Mouse (Mus musculus): Measurements from ENCODE around the gene Sel1l3. TPM values are rescaled to one million over a fixed set of nuclear protein-coding genes. Genes with fewer than 3 reads are reported as not detected.
A peak's percentile ranks its signal among the peaks of the same experiment; 100 is the strongest.

Sel1l3 gene
- 7.8 and 8.5 TPM in 2 replicates for polyA plus RNA-seq (2015; fragmentation: Nextera tagmentation; extraction: Ambion mirVana)

GRCm38 (mm10) chr5:53213711-53214352, at the start of gene Sel1l3:
Sel1l3 (minus strand) TSS chr5:53213927.
- peak within 1 kb of the TSS; percentile 98 for H3K4me2 ChIP-seq
- H3K4me1 ChIP-seq = 0 out of 2 replicates have a peak, but pooled peaks cover 4% of the 10 kb centered on the region
- peak; percentile 57; the same call in 1 of the 2 replicates for ATAC-seq (ENCODE audit: insufficient read depth, low FRiP score, low read depth)
- 0 out of 2 replicates have a peak, but pooled peaks cover 14% of the 10 kb centered on the region for H3K27me3 ChIP-seq (replicated peaks)
- H3K9me3 ChIP-seq = no peaks in the 10 kb centered on the region
- H3K4me3 ChIP-seq (replicated peaks) = peak within 1 kb of the TSS; percentile 61
- WGBS = 5% methylated on average over 24 of the region's 29 CpGs
- no peaks in the 10 kb centered on the region for H3K36me3 ChIP-seq
- peak within 1 kb of the TSS; percentile 22; the same call in 1 of the 2 replicates for H3K27ac ChIP-seq
- peak within 1 kb of the TSS; percentile 56; the same call in 1 of the 2 replicates for H3K9ac ChIP-seq

GRCm38 (mm10) chr5:53261999-53262398, 48.3 kb upstream of the Sel1l3 start:
- no peaks in the 10 kb centered on the region for H3K9me3 ChIP-seq
- H3K36me3 ChIP-seq = no peaks in the 10 kb centered on the region
- H3K4me2 ChIP-seq = no peak overlapping the region
- H3K27ac ChIP-seq = no peak overlapping the region
- WGBS = 73% methylated on average over 10 of the region's 10 CpGs
- H3K27me3 ChIP-seq (replicated peaks) = no peaks in the 10 kb centered on the region
- H3K4me1 ChIP-seq = peaks cover 11% of the 10 kb centered on the region; the same call in 1 of the 2 replicates
- H3K4me3 ChIP-seq (replicated peaks) = no peak overlapping the region
- H3K9ac ChIP-seq = no peak overlapping the region
- no peak for ATAC-seq (ENCODE audit: insufficient read depth, low FRiP score, low read depth)

- Histone ChIP-seq H3K4me1 (0 out of 2 replicates have a peak, but pooled peaks cover 7% of the 10 kb centered on the region), H3K9ac (no peak overlapping the region), H3K27ac (no peak overlapping the region), H3K36me3 (no peaks in the 10 kb centered on the region), H3K9me3 (no peaks in the 10 kb centered on the region), H3K4me3 (replicated peaks) (no peak overlapping the region), H3K4me2 (no peak overlapping the region), H3K27me3 (replicated peaks) (no peaks in the 10 kb centered on the region)
- 45% methylated on average over 5 of the region's 5 CpGs for WGBS
- no peak for ATAC-seq (ENCODE audit: insufficient read depth, low FRiP score, low read depth)
These were observed 46.2 kb upstream of the Sel1l3 start for GRCm38 (mm10) chr5:53259894-53260293.

GRCm38 (mm10) chr5:53258038-53258786, 44.5 kb upstream of the Sel1l3 start:
- H3K27ac ChIP-seq = no peak overlapping the region
- 0 out of 2 replicates have a peak, but pooled peaks cover 7% of the 10 kb centered on the region for H3K4me1 ChIP-seq
- ATAC-seq (ENCODE audit: insufficient read depth, low FRiP score, low read depth) = peak; percentile 51; the same call in 1 of the 2 replicates
- H3K36me3 ChIP-seq = no peaks in the 10 kb centered on the region
- H3K4me3 ChIP-seq (replicated peaks) = peak overlapping the region; percentile 37
- no peaks in the 10 kb centered on the region for H3K27me3 ChIP-seq (replicated peaks)
- peak overlapping the region; percentile 79 for H3K4me2 ChIP-seq
- no peak overlapping the region for H3K9ac ChIP-seq
- H3K9me3 ChIP-seq = no peaks in the 10 kb centered on the region
- 4% methylated on average over 29 of the region's 29 CpGs for WGBS

- 54% methylated on average over 3 of the region's 3 CpGs for WGBS
- ATAC-seq (ENCODE audit: insufficient read depth, low FRiP score, low read depth) = no peak
- no peak overlapping the region for H3K4me3 ChIP-seq (replicated peaks)
- no peaks in the 10 kb centered on the region for H3K27me3 ChIP-seq (replicated peaks)
- no peak overlapping the region for H3K27ac ChIP-seq
- H3K4me2 ChIP-seq = no peak overlapping the region
- no peaks in the 10 kb centered on the region for H3K9me3 ChIP-seq
- H3K36me3 ChIP-seq = no peaks in the 10 kb centered on the region
- 0 out of 2 replicates have a peak, but pooled peaks cover 7% of the 10 kb centered on the region for H3K4me1 ChIP-seq
- no peak overlapping the region for H3K9ac ChIP-seq
These were observed 41.1 kb upstream of the Sel1l3 start for GRCm38 (mm10) chr5:53254821-53255220.

- Histone ChIP-seq H3K4me2 (no peak overlapping the region), H3K4me3 (replicated peaks) (no peak overlapping the region), H3K27ac (no peak overlapping the region), H3K9me3 (no peaks in the 10 kb centered on the region), H3K9ac (no peak overlapping the region), H3K27me3 (replicated peaks) (no peaks in the 10 kb centered on the region), H3K4me1 (0 out of 2 replicates have a peak, but pooled peaks cover 7% of the 10 kb centered on the region), H3K36me3 (no peaks in the 10 kb centered on the region)
- 86% methylated on average over 5 of the region's 5 CpGs for WGBS
- ATAC-seq (ENCODE audit: insufficient read depth, low FRiP score, low read depth) = no peak
These were observed 40.4 kb upstream of the Sel1l3 start for GRCm38 (mm10) chr5:53254154-53254553.

- Histone ChIP-seq H3K27me3 (replicated peaks) (0 out of 2 replicates have a peak, but pooled peaks cover 4% of the 10 kb centered on the region), H3K9ac (no peak overlapping the region), H3K4me1 (no peaks in the 10 kb centered on the region), H3K4me2 (no peak overlapping the region), H3K27ac (no peak overlapping the region), H3K9me3 (no peaks in the 10 kb centered on the region), H3K36me3 (no peaks in the 10 kb centered on the region), H3K4me3 (replicated peaks) (no peak overlapping the region)
- WGBS = 70% methylated on average over 4 of the region's 4 CpGs
- no peak for ATAC-seq (ENCODE audit: insufficient read depth, low FRiP score, low read depth)
These were observed 35.8 kb upstream of the Sel1l3 start for GRCm38 (mm10) chr5:53249431-53250061.

GRCm38 (mm10) chr5:53248499-53248898, 34.8 kb upstream of the Sel1l3 start:
- no peak for ATAC-seq (ENCODE audit: insufficient read depth, low FRiP score, low read depth)
- no peak overlapping the region for H3K4me2 ChIP-seq
- H3K27me3 ChIP-seq (replicated peaks) = 0 out of 2 replicates have a peak, but pooled peaks cover 4% of the 10 kb centered on the region
- WGBS = 69% methylated on average over 11 of the region's 11 CpGs
- H3K9me3 ChIP-seq = no peaks in the 10 kb centered on the region
- no peak overlapping the region for H3K9ac ChIP-seq
- H3K4me3 ChIP-seq (replicated peaks) = no peak overlapping the region
- no peak overlapping the region for H3K27ac ChIP-seq
- H3K4me1 ChIP-seq = no peaks in the 10 kb centered on the region
- no peaks in the 10 kb centered on the region for H3K36me3 ChIP-seq

GRCm38 (mm10) chr5:53243933-53244332, 30.2 kb upstream of the Sel1l3 start:
- Histone ChIP-seq H3K4me1 (no peaks in the 10 kb centered on the region), H3K27ac (no peak overlapping the region), H3K9me3 (no peaks in the 10 kb centered on the region), H3K36me3 (no peaks in the 10 kb centered on the region), H3K4me3 (replicated peaks) (no peak overlapping the region), H3K9ac (no peak overlapping the region), H3K4me2 (no peak overlapping the region), H3K27me3 (replicated peaks) (0 out of 2 replicates have a peak, but pooled peaks cover 4% of the 10 kb centered on the region)
- WGBS = 66% methylated on average over 10 of the region's 10 CpGs
- no peak for ATAC-seq (ENCODE audit: insufficient read depth, low FRiP score, low read depth)

- 84% methylated on average over 7 of the region's 7 CpGs for WGBS
- no peak overlapping the region for H3K9ac ChIP-seq
- H3K9me3 ChIP-seq = no peaks in the 10 kb centered on the region
- no peak overlapping the region for H3K27ac ChIP-seq
- 0 out of 2 replicates have a peak, but pooled peaks cover 4% of the 10 kb centered on the region for H3K27me3 ChIP-seq (replicated peaks)
- H3K4me2 ChIP-seq = no peak overlapping the region
- no peaks in the 10 kb centered on the region for H3K36me3 ChIP-seq
- ATAC-seq (ENCODE audit: insufficient read depth, low FRiP score, low read depth) = no peak
- no peaks in the 10 kb centered on the region for H3K4me1 ChIP-seq
- no peak overlapping the region for H3K4me3 ChIP-seq (replicated peaks)
These were observed 29.3 kb upstream of the Sel1l3 start for GRCm38 (mm10) chr5:53242865-53243499.

- Histone ChIP-seq H3K9me3 (no peaks in the 10 kb centered on the region), H3K27me3 (replicated peaks) (0 out of 2 replicates have a peak, but pooled peaks cover 4% of the 10 kb centered on the region), H3K36me3 (no peaks in the 10 kb centered on the region), H3K4me1 (no peaks in the 10 kb centered on the region), H3K4me2 (no peak overlapping the region), H3K4me3 (replicated peaks) (no peak overlapping the region), H3K27ac (no peak overlapping the region), H3K9ac (no peak overlapping the region)
- ATAC-seq (ENCODE audit: insufficient read depth, low FRiP score, low read depth) = no peak
- 78% methylated on average over 5 of the region's 5 CpGs for WGBS
These were observed 28.2 kb upstream of the Sel1l3 start for GRCm38 (mm10) chr5:53241963-53242362.
